Mouse (Mus musculus) G1E (cell line): ENCODE results near the gene Cd59a.

Experiments
- CTCF ChIP-seq: IDR thresholded peaks from 2 replicates; pipeline ENCODE4 v1.5.1; 2012; ENCODE audit warnings: low read depth, low read length, inconsistent platforms, mixed read lengths
- GATA1 ChIP-seq: IDR thresholded peaks from 2 replicates; pipeline ENCODE4 v1.6.1; 2012; ENCODE audit warnings: borderline replicate concordance, low read length, inconsistent platforms, mixed read lengths
- POLR2AphosphoS5 ChIP-seq: IDR thresholded peaks from 2 replicates; pipeline ENCODE4 v1.6.1; 2012; ENCODE audit warnings: low read depth, low read length, inconsistent platforms; ENCODE audit not compliant: insufficient replicate concordance
- TAL1 ChIP-seq: conservative IDR thresholded peaks from 2 replicates; pipeline ENCODE4 v1.6.1; 2012; ENCODE audit warnings: low read depth, low read length, inconsistent platforms, mixed read lengths

DNA sequence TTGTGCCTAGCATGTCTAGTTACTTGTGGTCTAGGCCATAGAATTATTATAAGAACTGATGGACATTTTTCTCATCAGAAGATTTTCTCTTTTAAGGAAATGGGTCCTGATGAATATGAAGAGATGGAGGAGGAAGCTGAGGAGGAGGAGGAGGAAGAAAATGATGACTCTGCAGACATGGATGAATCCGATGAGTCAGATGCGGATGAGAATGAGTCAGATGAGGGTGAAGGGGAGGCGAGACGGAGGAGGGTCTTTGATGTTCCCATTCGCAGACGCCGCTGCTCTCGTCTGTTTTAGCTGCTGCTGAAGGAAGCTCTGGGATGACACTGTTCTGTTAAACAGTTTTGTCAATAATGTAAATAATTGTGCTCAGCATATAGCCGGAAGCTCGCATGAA lies 35.8 kb upstream of the Cd59a start:
- TF ChIP-seq CTCF: no peak
- TF ChIP-seq POLR2AphosphoS5: no peak
- no peak for TF ChIP-seq TAL1
- TF ChIP-seq GATA1: no peak
